Mouse (Mus musculus): ENCODE data around the gene Npl.

GRCm38 (mm10) chr1:153587956-153588355, 38.1 kb upstream of the Npl start:
- TF ChIP-seq CTCF (IDR thresholded peaks at IDR 0.05; ENCODE audit: insufficient read depth, low read depth, low read length), result no peak
- TF ChIP-seq POLR2A (IDR thresholded peaks at IDR 0.05; ENCODE audit: insufficient read depth, low read depth, low read length), result no peak
